Mouse (Mus musculus) mature B cell (primary cell): ENCODE data around the gene Pitpnm3.
"Not testable (repeated sequence)": the region's sequence is repeated elsewhere in the genome, so short reads cannot be mapped to it uniquely, and the experiment has no call there.

Experiments used
- in situ Hi-C: fragments of 300-500 bp; cut with MboI; formaldehyde crosslinking; loops from 2 replicates; pipeline ENCODE4 v1.14.3; 2019

Gene Pitpnm3

DNA sequence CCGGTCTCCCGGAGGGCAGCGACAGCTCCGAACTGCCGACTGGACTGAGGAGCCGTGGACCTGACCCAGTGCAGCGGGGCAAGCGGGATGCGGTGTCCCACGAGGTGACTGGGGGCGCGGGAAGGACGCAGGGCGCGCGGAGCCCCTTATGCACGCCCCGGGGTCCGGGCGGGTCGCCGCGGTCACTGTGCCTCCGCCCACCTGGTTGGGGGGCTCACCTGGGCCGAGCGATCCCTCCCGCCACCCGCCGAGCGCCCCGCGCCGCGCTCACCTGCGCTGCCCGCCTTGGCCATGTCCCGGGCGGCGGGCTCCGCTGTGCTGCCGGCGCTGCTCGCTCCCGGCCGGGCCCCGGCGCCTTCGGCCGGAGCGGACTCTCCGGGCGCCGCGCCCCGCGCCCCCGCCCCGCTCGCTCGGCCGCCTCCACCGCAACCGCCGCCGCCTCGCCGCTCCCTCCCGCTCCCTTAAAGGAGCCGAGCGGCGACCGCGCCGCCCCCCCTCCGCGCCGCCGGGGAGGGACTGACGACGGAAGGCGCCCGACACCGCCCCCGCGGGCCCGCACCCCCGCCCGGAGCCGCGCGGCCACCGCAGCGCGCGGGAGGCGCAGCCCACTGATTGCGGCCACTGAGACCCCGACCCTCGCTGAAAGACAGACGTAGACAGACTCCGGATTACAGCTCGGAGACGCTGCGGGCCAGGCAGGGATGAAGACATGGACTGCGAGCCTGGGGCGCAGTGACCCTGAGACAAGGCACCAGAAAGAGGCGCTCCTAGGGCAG, at the start of gene Pitpnm3:
Gene Pitpnm3 (minus strand): TSS at position 396 of the 776 bp plus-strand sequence.
- in situ Hi-C loops, result no loop called here

DNA sequence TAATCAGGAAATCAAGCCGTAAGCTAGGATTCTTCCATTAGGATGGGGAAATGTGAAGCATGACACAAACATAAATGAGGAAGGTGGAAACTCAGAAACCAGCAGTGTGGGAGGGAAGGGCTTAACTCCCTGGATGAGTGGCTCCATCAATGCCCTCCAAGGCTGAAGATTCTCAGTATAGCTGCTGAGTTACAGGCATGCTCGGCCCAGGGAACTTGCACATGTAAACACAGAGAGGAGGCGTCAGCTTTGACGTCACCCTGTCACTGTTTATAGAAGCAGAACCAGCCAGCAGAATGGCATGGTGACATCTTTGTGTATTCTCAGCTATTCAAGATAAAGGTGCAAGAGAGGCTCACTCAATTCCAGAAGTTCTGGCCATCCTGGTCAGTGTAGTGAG, 48.7 kb upstream of the Pitpnm3 start:
- in situ Hi-C loops, result no loop called here

- in situ Hi-C loops, result no loop called here
Measured at GRCm38 (mm10) chr11:72181136-72181535, 45.6 kb upstream of the Pitpnm3 start.

DNA sequence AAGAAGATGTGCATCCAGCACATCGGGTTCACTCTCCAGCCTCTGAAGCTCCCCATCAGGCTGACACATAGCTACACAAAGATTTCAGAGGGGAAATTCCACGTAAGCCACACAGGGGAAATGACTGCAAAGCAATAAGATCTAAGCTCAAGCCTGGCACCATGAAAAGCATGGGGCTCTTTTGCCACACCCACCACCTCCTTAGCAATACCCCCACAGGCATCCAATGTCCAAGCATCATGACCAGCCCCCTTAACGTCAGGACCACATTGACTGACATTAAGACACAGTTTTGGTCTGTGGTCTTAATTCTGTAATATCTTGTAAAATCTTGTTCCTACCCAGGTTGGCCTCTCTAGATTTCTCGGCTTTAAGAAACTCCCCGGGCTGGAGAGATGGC, 45.0 kb upstream of the Pitpnm3 start:
- in situ Hi-C loops, result no loop called here

GRCm38 (mm10) chr11:72176553-72176952, 41.0 kb upstream of the Pitpnm3 start:
- in situ Hi-C loops, result no loop called here

DNA sequence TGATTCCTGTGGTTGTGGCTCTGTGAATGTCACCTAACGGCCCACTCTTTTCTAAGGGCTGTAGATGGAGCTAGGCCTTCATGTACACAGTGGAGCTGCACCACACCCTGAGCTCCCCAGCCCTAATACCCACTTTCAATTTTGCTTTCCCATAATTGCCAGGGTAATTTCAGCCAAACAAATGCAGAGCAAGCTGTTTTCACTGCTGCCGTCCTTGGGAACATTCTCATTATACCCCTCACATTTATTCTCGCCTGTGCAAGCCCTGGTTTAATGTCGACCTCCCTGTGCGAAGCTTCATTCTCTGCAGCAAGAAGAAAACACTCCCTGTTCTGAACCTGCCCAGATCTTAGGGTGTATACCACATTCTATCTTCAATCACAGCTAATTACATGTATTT, 40.4 kb upstream of the Pitpnm3 start:
- in situ Hi-C loops, result no loop called here

DNA sequence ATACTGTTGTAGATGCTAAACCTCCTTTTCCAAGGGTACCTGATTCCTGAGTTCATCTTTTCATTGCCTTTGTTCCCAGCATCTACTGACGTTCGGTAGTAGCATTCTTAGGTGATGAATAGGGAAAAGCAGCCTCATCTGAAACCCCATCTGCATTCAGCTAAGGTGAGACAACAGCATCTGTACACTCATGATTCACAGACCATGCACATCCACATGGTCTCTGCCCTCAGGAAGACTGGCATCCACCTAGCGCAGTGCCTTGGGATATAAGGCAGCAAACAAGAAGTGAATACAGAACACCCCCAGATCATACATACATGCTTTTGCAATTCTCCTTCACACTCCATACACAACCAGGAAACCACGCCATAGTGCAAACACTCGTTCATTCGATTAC, 39.1 kb upstream of the Pitpnm3 start:
- in situ Hi-C loops, result no loop called here

- in situ Hi-C loops, result no loop called here
Measured at GRCm38 (mm10) chr11:72173506-72173905, 37.9 kb upstream of the Pitpnm3 start.

- in situ Hi-C loops, result not testable (repeated sequence)
Measured at GRCm38 (mm10) chr11:72171906-72172305, 36.3 kb upstream of the Pitpnm3 start.

GRCm38 (mm10) chr11:72169871-72170270, 34.3 kb upstream of the Pitpnm3 start:
- in situ Hi-C loops, result no loop called here

GRCm38 (mm10) chr11:72163198-72163597, 27.6 kb upstream of the Pitpnm3 start:
- in situ Hi-C loops, result no loop called here

- in situ Hi-C loops, result no loop called here
Measured at GRCm38 (mm10) chr11:72156624-72157023, 21.0 kb upstream of the Pitpnm3 start.

DNA sequence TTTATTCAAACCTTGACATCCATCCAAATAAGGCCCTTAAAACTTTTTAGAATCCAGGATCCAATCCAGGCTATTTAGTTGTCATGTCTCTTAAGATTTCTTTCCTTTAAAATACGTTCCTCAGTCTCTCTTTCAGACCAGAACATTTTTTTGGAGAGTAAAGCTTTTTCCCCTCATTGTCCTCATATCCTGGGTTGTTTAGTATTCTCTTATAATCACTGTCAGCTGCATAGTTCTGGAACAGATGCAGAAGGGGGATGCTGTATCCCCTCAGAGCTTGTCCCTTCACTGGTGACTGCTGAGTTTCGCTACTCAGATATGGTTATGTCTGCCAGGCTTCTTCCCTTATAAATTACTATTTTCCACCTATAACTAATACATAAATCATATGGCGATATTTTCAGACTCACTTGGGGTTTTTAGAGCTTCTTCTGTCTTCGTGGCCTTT, 20.4 kb upstream of the Pitpnm3 start:
- in situ Hi-C loops, result no loop called here

GRCm38 (mm10) chr11:72155186-72155980, 19.8 kb upstream of the Pitpnm3 start:
- in situ Hi-C loops, result no loop called here

DNA sequence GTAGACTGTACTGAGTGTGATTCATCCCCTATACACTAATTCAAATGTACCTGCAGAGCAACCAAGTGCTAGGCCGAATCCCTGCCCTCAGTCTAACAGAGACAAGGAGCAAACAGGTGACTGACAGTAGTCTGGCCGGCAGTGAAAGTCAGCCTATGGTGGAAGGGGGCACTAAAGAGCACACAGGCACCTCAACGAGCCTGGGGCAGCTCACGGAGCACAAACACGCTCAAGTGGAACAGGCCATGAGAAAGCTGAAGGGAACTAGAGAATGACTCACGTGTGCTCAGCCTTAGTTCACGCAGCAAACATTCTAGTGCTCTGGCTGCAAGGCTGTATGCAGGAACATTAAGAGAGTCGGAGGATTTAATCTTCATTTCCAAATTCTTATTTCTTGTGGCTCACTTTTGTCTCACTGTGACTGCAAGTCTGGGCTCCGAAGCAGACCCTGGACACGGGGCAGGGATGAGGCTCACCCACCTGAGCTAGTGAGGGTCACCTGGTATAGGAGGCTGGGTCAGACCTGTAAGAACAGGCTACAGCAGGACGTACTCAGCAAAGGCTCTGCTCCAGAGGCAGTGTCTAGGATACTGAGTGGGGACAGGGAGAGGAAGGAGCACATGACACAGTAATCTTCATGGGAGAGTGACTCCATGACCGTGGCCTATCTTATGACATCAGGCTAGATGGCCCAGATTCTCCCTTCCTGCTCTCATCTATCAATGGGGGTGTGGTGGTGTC, 17.7 kb upstream of the Pitpnm3 start:
- in situ Hi-C loops, result no loop called here

- in situ Hi-C loops, result no loop called here
Measured at GRCm38 (mm10) chr11:72151120-72151519, 15.5 kb upstream of the Pitpnm3 start.

DNA sequence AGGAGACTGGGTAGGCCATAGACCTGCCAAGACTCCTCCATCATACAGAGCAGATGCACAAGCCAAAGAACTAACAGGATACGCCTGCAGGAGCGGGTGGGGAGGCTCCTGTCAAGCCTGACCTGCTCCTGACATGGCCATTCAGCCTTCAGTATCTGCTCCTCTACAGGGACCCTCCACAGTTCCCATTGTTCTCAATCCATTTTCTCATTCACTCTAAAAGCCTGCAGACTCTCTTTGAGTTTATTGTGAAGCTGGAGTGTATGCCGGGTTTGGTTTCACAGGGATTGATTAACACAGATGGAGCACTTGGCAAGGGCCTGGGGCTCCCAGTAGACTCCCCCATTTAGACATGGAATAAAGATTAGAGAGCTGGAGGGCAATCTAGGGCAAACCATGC, 12.3 kb upstream of the Pitpnm3 start:
- in situ Hi-C loops, result no loop called here

GRCm38 (mm10) chr11:72145877-72146248, 10.3 kb upstream of the Pitpnm3 start:
- in situ Hi-C loops, result no loop called here

DNA sequence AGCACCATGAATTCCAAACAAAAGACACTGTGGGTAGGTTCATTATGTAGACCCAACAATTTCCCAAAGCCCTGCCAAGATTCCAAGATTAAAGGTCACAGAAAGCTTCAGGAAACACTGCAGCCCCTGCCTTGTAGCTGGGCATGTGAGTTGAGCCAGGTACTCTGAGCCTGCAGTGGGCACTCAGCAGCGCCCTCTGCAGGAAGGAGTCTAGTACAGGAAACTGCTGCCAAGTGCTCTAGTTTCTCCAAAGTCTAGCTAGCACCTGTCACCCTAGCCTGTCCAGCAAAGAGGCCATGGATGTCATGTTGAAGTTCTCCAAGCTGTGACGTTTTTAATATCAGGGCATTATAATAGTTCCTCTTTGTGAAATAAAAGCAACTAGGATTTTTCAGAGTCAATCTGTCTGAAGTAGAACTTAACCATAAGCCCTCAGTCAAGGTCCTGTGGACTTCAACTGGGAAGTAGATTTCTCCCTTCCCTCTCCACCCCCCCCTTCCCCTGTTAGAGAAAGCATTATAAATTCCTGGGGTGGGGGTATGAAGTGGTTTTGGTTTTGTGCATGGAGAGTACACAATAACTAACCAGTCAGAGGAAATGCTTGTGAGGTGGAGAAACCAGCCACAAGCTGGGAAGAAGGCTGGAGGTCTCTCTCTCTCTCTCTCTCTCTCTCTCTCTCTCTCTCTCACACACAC, 9.8 kb upstream of the Pitpnm3 start:
- in situ Hi-C loops, result no loop called here

GRCm38 (mm10) chr11:72142889-72143288, 7.3 kb upstream of the Pitpnm3 start:
- in situ Hi-C loops, result no loop called here

GRCm38 (mm10) chr11:72140198-72140597, 4.6 kb upstream of the Pitpnm3 start:
- in situ Hi-C loops, result no loop called here
